Mouse (Mus musculus): Measurements from ENCODE around the gene Dut. TPM values are rescaled to one million over a fixed set of nuclear protein-coding genes. Genes with fewer than 3 reads are reported as not detected.

Dut gene
- polyA plus RNA-seq, 1 experiment from 2014 or later: 73.7 TPM

DNA sequence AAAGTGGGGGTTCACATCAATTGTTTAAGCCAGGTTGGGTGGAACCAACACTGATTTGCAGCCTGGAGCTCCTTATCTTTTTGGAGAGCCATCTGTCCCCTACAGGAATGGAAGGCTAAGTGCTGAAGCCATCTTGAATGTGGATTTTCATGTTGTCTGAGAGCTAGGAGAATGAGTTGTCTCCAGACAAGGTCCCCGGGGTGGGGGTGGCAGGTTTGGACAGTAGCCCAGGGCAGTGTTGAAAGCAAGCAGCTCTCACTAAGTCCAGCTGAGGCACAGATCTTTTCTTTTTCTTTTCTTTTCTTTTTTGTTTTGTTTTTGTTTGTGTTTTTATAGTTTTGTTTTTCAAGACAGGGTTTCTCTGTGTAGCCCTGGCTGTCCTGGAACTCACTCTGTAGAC is 44.1 kb downstream of the Dut start:
- H3K9ac ChIP-seq (ENCODE audit: low read depth, low read length): no peak overlapping the region
- no peaks in the 10 kb centered on the region for H3K36me3 ChIP-seq (ENCODE audit: control insufficient read depth, insufficient read depth, low read length)
- H3K4me1 ChIP-seq (ENCODE audit: control insufficient read depth, insufficient read depth, low read length): no peaks in the 10 kb centered on the region
- H3K4me2 ChIP-seq (ENCODE audit: low read length): no peak overlapping the region
- no peaks in the 10 kb centered on the region for H3K27me3 ChIP-seq (ENCODE audit: control insufficient read depth, insufficient read depth, low read depth, low read length)
- 96% methylated on average over 1 of the region's 1 CpGs for WGBS
- no peak overlapping the region for H3K4me3 ChIP-seq (ENCODE audit: low read depth, low read length)
- H3K9me3 ChIP-seq (replicated peaks; ENCODE audit: control insufficient read depth, low read length, poor library complexity, severe bottlenecking): no peaks in the 10 kb centered on the region
- H3K27ac ChIP-seq (ENCODE audit: low read length): no peak overlapping the region
- no peak for ATAC-seq

DNA sequence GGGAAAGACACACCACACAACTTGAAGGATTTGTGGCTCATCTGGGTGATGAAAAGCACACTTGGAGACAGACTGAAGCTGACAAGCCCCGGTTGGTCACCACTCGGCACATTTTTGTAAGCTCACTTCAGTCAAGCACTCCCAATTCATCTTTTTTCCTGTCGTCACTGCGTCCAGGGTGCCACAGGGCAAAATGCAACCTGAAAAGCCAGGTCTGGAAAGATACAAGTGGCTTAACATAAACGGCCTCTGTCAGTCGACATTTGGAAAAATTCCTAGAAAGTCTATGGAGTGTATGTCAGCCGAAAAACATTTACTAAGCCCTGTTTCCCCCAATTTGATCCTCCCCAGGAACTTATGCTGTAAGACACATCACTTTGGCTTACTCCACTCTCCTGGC is 45.6 kb downstream of the Dut start:
- H3K4me3 ChIP-seq (ENCODE audit: low read depth, low read length): no peak overlapping the region
- no peak overlapping the region for H3K4me2 ChIP-seq (ENCODE audit: low read length)
- no peaks in the 10 kb centered on the region for H3K27me3 ChIP-seq (ENCODE audit: control insufficient read depth, insufficient read depth, low read depth, low read length)
- no peak overlapping the region for H3K27ac ChIP-seq (ENCODE audit: low read length)
- no peaks in the 10 kb centered on the region for H3K9me3 ChIP-seq (replicated peaks; ENCODE audit: control insufficient read depth, low read length, poor library complexity, severe bottlenecking)
- WGBS: 85% methylated on average over 7 of the region's 7 CpGs
- H3K9ac ChIP-seq (ENCODE audit: low read depth, low read length): no peak overlapping the region
- no peaks in the 10 kb centered on the region for H3K36me3 ChIP-seq (ENCODE audit: control insufficient read depth, insufficient read depth, low read length)
- no peak for ATAC-seq
- no peaks in the 10 kb centered on the region for H3K4me1 ChIP-seq (ENCODE audit: control insufficient read depth, insufficient read depth, low read length)

DNA sequence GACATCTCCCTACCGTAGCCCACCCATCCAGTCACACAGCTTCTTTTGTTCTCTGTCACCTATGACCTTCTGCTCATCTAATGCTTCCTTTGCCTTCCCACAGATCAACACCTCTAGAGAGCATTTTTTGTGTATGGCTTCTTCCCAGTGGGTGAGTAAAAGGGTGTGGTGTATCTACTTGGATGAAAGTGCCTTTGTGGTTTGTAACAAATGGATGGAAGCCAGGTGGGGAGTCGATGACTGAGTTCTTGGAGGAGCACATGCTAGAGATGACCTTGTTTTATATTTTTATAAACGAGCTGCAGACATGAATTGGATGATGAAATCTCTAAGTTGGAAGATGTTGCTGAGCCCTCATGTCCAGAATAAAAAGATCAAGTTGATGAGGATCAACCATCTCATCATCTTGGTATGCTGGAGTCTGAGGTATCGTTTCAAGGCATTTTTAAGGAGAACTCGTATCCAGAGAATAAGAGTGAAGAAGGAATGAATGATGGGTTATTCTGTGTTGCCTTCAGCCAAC is 47.0 kb downstream of the Dut start:
- Histone ChIP-seq H3K4me3 (ENCODE audit: low read depth, low read length) (no peak overlapping the region), H3K4me1 (ENCODE audit: control insufficient read depth, insufficient read depth, low read length) (no peaks in the 10 kb centered on the region), H3K9ac (ENCODE audit: low read depth, low read length) (no peak overlapping the region), H3K9me3 (replicated peaks; ENCODE audit: control insufficient read depth, low read length, poor library complexity, severe bottlenecking) (no peaks in the 10 kb centered on the region), H3K27me3 (ENCODE audit: control insufficient read depth, insufficient read depth, low read depth, low read length) (no peaks in the 10 kb centered on the region), H3K36me3 (ENCODE audit: control insufficient read depth, insufficient read depth, low read length) (no peaks in the 10 kb centered on the region; the same call in 1 of the 2 replicates), H3K4me2 (ENCODE audit: low read length) (no peak overlapping the region), H3K27ac (ENCODE audit: low read length) (no peak overlapping the region)
- WGBS: 88% methylated on average over 5 of the region's 5 CpGs
- ATAC-seq: no peak

DNA sequence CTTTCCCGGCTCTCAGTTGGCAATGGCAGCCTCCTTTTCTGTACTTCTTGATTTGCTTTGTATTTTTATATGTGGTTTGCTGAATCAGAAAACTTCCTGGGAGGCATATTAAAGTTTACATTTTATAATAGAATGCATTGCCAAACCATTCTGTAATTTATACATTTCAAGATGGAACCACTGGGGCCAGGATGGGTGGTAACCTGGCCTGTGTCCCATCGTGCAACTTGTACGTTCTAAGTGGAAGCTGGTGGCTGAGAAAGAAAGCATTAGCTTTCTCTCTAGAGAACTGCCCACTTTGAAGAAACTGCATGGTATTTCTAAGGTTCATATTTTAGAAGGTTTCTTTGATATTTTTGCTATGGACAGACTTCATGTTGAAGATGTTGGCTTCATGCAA is 48.5 kb downstream of the Dut start:
- no peaks in the 10 kb centered on the region for H3K9me3 ChIP-seq (replicated peaks; ENCODE audit: control insufficient read depth, low read length, poor library complexity, severe bottlenecking)
- no peak overlapping the region for H3K27ac ChIP-seq (ENCODE audit: low read length)
- H3K4me2 ChIP-seq (ENCODE audit: low read length): no peak overlapping the region
- no peak for ATAC-seq
- no peak overlapping the region for H3K9ac ChIP-seq (ENCODE audit: low read depth, low read length)
- no peak overlapping the region for H3K4me3 ChIP-seq (ENCODE audit: low read depth, low read length)
- no peaks in the 10 kb centered on the region for H3K4me1 ChIP-seq (ENCODE audit: control insufficient read depth, insufficient read depth, low read length)
- no peaks in the 10 kb centered on the region for H3K27me3 ChIP-seq (ENCODE audit: control insufficient read depth, insufficient read depth, low read depth, low read length)
- H3K36me3 ChIP-seq (ENCODE audit: control insufficient read depth, insufficient read depth, low read length): no peaks in the 10 kb centered on the region; the same call in 1 of the 2 replicates
- 84% methylated on average over 3 of the region's 3 CpGs for WGBS

DNA sequence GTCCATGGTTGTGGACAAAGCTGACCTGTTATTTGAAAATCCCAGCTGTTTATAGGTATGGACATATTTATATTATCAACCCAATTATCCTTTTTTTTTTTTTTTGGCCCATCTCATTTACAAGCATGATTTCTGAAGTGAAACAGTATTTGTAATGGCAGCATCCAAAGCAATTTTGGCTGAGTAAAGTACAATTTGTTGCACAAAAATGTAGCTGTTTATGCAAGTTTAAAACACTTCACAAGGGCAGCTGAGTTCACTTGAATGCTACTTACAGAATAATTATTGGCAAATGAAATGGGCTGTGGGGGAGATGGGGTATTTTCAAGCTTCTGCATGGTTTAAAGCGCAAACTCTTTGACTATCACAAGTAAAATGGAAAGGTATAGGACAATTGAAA is 51.9 kb downstream of the Dut start:
- WGBS: 98% methylated on average over 1 of the region's 1 CpGs
- no peak overlapping the region for H3K9ac ChIP-seq (ENCODE audit: low read depth, low read length)
- ATAC-seq: no peak
- H3K4me1 ChIP-seq (ENCODE audit: control insufficient read depth, insufficient read depth, low read length): no peaks in the 10 kb centered on the region
- H3K36me3 ChIP-seq (ENCODE audit: control insufficient read depth, insufficient read depth, low read length): peaks cover 11% of the 10 kb centered on the region
- no peaks in the 10 kb centered on the region for H3K27me3 ChIP-seq (ENCODE audit: control insufficient read depth, insufficient read depth, low read depth, low read length)
- no peak overlapping the region for H3K4me3 ChIP-seq (ENCODE audit: low read depth, low read length)
- no peak overlapping the region for H3K4me2 ChIP-seq (ENCODE audit: low read length)
- no peak overlapping the region for H3K27ac ChIP-seq (ENCODE audit: low read length)
- no peaks in the 10 kb centered on the region for H3K9me3 ChIP-seq (replicated peaks; ENCODE audit: control insufficient read depth, low read length, poor library complexity, severe bottlenecking)

DNA sequence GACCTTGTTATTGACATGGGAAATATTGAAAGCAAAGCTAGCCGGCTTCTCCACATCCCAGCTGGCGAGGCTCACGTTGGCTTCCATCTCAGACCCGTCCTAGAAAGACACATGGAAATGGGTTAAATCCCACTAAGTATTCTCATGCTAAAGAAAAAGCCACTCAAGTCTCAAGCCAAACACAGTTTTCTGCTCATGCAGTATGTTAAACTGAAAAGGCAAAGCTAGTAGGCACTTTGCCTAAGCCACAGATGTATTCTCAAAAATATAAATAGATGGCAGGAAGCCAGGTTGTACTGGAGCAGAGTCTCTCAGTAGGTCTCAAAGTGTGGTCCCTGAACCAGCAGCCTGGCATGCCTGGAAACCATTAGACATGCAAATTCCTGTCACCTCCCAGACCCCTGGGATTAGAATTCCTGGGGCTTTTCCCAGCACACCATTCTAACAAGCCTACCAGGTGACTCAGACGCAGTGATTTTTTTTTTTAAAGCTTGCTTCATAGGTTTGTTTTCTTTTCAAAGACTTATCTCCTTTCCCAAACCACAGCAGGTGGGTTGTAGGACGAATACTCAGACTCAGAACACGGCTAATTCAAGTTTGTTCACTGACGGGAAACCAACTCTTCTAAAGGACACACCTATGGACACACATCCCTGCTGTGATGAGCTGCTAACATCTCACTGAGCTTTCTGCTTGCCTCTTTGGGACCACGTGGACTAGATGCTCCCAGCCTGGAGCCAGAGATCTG is 55.1 kb downstream of the Dut start:
- ATAC-seq: no peak
- Histone ChIP-seq H3K9ac (ENCODE audit: low read depth, low read length) (no peak overlapping the region), H3K9me3 (replicated peaks; ENCODE audit: control insufficient read depth, low read length, poor library complexity, severe bottlenecking) (no peaks in the 10 kb centered on the region), H3K4me3 (ENCODE audit: low read depth, low read length) (no peak overlapping the region), H3K4me2 (ENCODE audit: low read length) (no peak overlapping the region), H3K4me1 (ENCODE audit: control insufficient read depth, insufficient read depth, low read length) (no peaks in the 10 kb centered on the region), H3K27me3 (ENCODE audit: control insufficient read depth, insufficient read depth, low read depth, low read length) (no peaks in the 10 kb centered on the region), H3K27ac (ENCODE audit: low read length) (no peak overlapping the region), H3K36me3 (ENCODE audit: control insufficient read depth, insufficient read depth, low read length) (peaks cover 13% of the 10 kb centered on the region)
- WGBS: 53% methylated on average over 9 of the region's 9 CpGs

DNA sequence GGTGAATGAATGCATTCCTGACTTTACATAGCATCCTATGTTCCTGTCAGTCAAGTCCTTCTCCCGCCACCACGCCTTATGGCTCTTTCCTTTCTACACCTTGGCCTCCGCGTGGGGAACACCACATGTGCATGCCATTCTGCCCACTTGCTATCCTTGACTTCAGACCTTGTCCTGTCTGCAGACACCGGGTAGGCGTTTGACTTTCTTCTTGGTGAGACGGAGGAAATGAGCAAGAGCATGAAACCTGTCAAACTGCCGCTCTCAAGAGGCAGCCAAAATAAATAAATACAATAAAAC is 55.6 kb downstream of the Dut start:
- no peaks in the 10 kb centered on the region for H3K9me3 ChIP-seq (replicated peaks; ENCODE audit: control insufficient read depth, low read length, poor library complexity, severe bottlenecking)
- H3K4me1 ChIP-seq (ENCODE audit: control insufficient read depth, insufficient read depth, low read length): no peaks in the 10 kb centered on the region
- no peak overlapping the region for H3K4me3 ChIP-seq (ENCODE audit: low read depth, low read length)
- peaks cover 13% of the 10 kb centered on the region for H3K36me3 ChIP-seq (ENCODE audit: control insufficient read depth, insufficient read depth, low read length)
- H3K27me3 ChIP-seq (ENCODE audit: control insufficient read depth, insufficient read depth, low read depth, low read length): no peaks in the 10 kb centered on the region
- H3K4me2 ChIP-seq (ENCODE audit: low read length): no peak overlapping the region
- no peak overlapping the region for H3K27ac ChIP-seq (ENCODE audit: low read length)
- H3K9ac ChIP-seq (ENCODE audit: low read depth, low read length): no peak overlapping the region
- WGBS: 87% methylated on average over 8 of the region's 8 CpGs
- ATAC-seq: no peak

DNA sequence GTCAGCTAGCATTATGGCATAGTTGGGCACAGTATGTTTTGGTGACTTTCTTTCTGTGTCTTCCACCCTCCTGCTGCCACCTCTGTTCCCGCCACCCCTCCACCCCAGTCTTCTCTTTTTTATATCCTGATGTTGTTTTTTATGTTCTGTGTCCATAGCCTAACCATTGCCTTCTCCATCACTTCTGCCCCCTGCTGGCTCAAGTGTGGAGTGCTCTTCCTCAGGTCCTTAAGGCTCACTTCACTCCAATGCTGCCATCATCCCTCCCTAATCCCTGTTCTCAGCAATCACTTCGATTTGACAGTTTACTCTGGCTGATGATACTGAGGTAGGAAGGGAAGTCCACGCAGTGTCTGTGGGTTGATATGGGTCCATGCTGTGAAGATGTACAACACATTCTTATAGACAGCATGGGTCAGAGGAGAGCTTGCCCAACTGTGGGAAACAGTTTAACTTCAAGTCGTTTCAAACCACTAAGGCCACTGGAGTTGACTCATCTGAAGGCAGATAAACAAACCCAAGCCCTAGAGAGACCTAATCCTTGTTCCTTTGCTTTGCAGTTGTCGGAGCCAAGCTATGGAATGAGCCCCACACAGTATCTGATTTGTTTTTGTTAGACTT is 56.9 kb downstream of the Dut start:
- Histone ChIP-seq H3K27me3 (ENCODE audit: control insufficient read depth, insufficient read depth, low read depth, low read length) (no peaks in the 10 kb centered on the region), H3K4me2 (ENCODE audit: low read length) (no peak overlapping the region), H3K9me3 (replicated peaks; ENCODE audit: control insufficient read depth, low read length, poor library complexity, severe bottlenecking) (no peaks in the 10 kb centered on the region), H3K4me3 (ENCODE audit: low read depth, low read length) (no peak overlapping the region), H3K9ac (ENCODE audit: low read depth, low read length) (no peak overlapping the region), H3K36me3 (ENCODE audit: control insufficient read depth, insufficient read depth, low read length) (peaks cover 17% of the 10 kb centered on the region), H3K27ac (ENCODE audit: low read length) (no peak overlapping the region), H3K4me1 (ENCODE audit: control insufficient read depth, insufficient read depth, low read length) (no peaks in the 10 kb centered on the region)
- 79% methylated on average over 5 of the region's 5 CpGs for WGBS
- no peak for ATAC-seq

DNA sequence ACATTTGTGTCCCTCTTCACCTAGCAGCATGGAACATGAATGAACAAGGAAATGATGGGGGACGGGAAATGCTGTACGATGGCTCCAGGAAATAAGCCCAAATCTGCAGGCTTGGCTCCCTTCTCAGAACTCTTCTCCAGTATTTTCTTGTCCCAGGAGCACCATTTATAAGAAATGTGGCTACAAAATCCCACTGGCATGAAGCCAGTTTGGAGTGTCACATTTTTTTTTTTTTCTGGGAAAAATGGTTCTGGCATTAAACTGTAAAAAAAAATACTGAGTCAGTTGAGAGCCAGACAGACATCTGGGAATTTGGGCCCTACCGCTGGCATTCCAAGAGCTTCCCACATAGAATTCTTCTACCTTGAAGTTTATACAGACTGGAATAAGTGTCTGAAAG is 57.8 kb downstream of the Dut start:
- Histone ChIP-seq H3K27ac (ENCODE audit: low read length) (no peak overlapping the region), H3K9ac (ENCODE audit: low read depth, low read length) (no peak overlapping the region), H3K4me2 (ENCODE audit: low read length) (no peak overlapping the region), H3K4me3 (ENCODE audit: low read depth, low read length) (no peak overlapping the region), H3K27me3 (ENCODE audit: control insufficient read depth, insufficient read depth, low read depth, low read length) (no peaks in the 10 kb centered on the region), H3K9me3 (replicated peaks; ENCODE audit: control insufficient read depth, low read length, poor library complexity, severe bottlenecking) (no peaks in the 10 kb centered on the region), H3K36me3 (ENCODE audit: control insufficient read depth, insufficient read depth, low read length) (peaks cover 25% of the 10 kb centered on the region), H3K4me1 (ENCODE audit: control insufficient read depth, insufficient read depth, low read length) (no peaks in the 10 kb centered on the region)
- no peak for ATAC-seq
- 94% methylated on average over 3 of the region's 3 CpGs for WGBS
